8 mouse cellular contexts compared by ENCODE assay signal in the genomic region with DNA sequence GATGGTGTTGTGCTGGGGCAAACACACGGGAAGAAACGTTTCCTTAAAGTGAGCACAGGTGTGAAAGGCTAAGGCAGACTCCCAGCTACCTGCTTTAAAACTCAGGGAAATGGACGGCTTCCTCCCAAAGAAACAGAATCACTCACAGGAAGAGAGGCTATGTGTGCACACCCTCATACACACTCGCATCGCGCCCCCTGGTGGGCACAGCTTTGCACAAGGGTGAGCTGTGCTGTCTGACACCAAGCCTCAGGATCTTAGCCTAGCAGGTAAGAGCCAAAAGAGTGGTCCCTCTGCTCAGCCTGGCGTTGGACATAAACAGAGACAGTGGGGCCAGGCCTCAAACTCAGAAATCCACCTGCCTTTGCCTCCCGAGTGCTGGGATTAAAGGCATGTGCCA. TPM values are rescaled to one million over a fixed set of nuclear protein-coding genes. Genes with fewer than 3 reads are reported as not detected.
DNase-seq lines count a peak whose midpoint lies in the region; ATAC-seq lines count a peak whose summit lies in the region.

No protein-coding gene starts in this region.

- peak; percentile 92 for DNase-seq in Muller cell, postnatal 12 days (ENCODE audit: inconsistent ontology term)
- peak; percentile 95 for DNase-seq in cerebellum, adult 9-10 months
- peak; percentile 66 to 81 for DNase-seq in frontal cortex, postnatal 10 days (ENCODE audit: low spot score in 2 of 2)
- DNase-seq in left cerebral cortex, adult 11 months (ENCODE audit: low spot score), result peak; percentile 81
- DNase-seq in lung, postnatal 4 days, result peak; percentile 89 to 91
- DNase-seq in right cerebral cortex, adult 2 months (ENCODE audit: low spot score in 2 of 2), result peak; percentile 87 to 94
- peak; percentile 94 for DNase-seq in urinary bladder, postnatal 14 days (ENCODE audit: low spot score)

- peaks cover 11% of the 10 kb centered on the region for H3K4me1 ChIP-seq in hindbrain, embryonic 13.5 days (replicated peaks)

- H3K4me2 ChIP-seq in hindbrain, embryonic 13.5 days, result no peak overlapping the region

- H3K9me3 ChIP-seq in hindbrain, embryonic 13.5 days, result no peaks in the 10 kb centered on the region

- peaks cover 15% of the 10 kb centered on the region for H3K27me3 ChIP-seq in hindbrain, embryonic 13.5 days

- H3K9ac ChIP-seq in hindbrain, embryonic 13.5 days, result no peak overlapping the region

- H3K27ac ChIP-seq in hindbrain, embryonic 13.5 days, result no peak overlapping the region

- H3K36me3 ChIP-seq in hindbrain, embryonic 13.5 days, result no peaks in the 10 kb centered on the region

- H3K4me3 ChIP-seq in hindbrain, embryonic 13.5 days, result no peak overlapping the region

- ATAC-seq in hindbrain, embryonic 13.5 days (ENCODE audit: low FRiP score), result 0 out of 2 replicates have a peak, but pooled peaks have one; percentile 37

- WGBS in hindbrain, embryonic 13.5 days, result 6% methylated on average over 8 of the region's 8 CpGs

RNA-seq across cellular contexts. Expression of gene Stxbp1, which starts 7.2 kb away (rescaled TPM):
- 180 and 193 TPM in 2 replicates for polyA plus RNA-seq in hindbrain, embryonic 13.5 days (2015; fragmentation: Nextera tagmentation; extraction: Ambion mirVana)

RNA-seq across cellular contexts. Expression of gene Fam129b, which starts 21.7 kb away (rescaled TPM):
- 31.6 and 32.4 TPM in 2 replicates for polyA plus RNA-seq in hindbrain, embryonic 13.5 days (2015; fragmentation: Nextera tagmentation; extraction: Ambion mirVana)
